Mouse (Mus musculus): ENCODE measurements around the gene Slc45a3. TPM values are rescaled to one million over a fixed set of nuclear protein-coding genes. Genes with fewer than 3 reads are reported as not detected.

The Slc45a3 gene
- polyA plus RNA-seq (2017; shearing (Covaris generic)), result 0.15 TPM

DNA sequence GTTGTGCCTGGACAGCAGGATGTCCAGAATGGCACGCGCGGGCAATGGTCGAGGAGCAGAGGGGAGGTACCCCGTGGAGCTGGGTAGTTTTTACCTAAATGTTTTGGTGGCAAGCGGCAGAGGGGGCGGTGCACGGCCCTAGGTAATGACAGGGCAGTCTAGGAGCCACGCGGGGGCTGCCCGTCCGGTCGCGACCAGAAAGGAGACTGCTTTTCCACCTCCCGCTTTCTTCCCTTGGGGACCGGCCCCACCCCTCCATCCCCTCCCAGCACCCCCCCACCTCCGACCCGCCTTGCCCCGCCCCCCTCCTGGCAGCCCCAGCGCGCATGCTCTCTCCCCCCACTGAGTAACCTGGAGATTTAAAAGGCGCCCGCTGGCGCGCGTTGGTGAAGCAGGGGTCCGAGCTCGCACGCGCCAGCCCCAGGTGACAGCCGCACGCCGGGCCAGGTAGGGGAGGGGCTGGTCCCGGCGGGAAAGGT lies at the start of gene Slc45a3:
Gene Slc45a3 (plus strand): TSS at position 362 of the 479 bp plus-strand sequence.

DNA sequence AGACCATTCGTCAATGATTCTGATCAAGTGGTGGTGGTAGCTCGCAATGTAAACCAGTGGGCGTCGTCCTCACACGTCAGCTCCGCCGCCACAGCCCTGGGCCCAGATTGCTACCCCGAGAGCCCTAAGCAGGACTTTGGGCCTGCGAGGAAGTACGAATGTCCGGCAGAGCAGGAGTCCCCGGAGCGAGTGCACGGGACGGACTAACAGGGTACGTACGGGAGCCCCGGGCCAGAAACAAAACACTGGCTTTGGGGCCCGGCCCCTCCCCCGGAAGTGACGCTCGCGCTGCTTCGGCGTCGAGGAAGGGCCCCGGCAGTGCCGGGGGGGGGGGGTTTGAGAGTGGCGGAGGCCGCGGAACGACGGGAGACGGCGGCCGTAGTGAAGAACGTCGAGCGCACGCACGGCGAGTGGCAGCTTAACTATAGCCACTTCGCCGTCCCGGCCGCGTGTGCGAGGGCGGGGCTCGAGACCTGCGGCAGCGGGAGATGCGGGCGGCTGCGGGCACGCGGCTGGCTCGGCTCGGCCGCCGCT lies 44.6 kb downstream of the Slc45a3 start, which contains the start of gene Elk4:
Gene Elk4 (plus strand): TSS at position 326 of the 534 bp plus-strand sequence.

Other genes starting within 250 kb of the Slc45a3 start
- not detected for gene Slc26a9, start 218.9 kb upstream of the Slc45a3 start, polyA plus RNA-seq (2017; shearing (Covaris generic))
- 0.12 TPM for gene Pm20d1, start 165.6 kb upstream of the Slc45a3 start, polyA plus RNA-seq (2017; shearing (Covaris generic))
- gene Slc41a1, start 135.5 kb upstream of the Slc45a3 start, polyA plus RNA-seq (2017; shearing (Covaris generic)), result 74.0 TPM
- 15.5 TPM for gene Rab29, start 95.7 kb upstream of the Slc45a3 start, polyA plus RNA-seq (2017; shearing (Covaris generic))
- 55.3 TPM for gene Nucks1, start 52.4 kb upstream of the Slc45a3 start, polyA plus RNA-seq (2017; shearing (Covaris generic))
- 129 TPM for gene Elk4, start 44.6 kb downstream of the Slc45a3 start, polyA plus RNA-seq (2017; shearing (Covaris generic))
- gene Mfsd4a, start 105.1 kb downstream of the Slc45a3 start, polyA plus RNA-seq (2017; shearing (Covaris generic)), result 71.5 TPM
- gene Cdk18, start 176.7 kb downstream of the Slc45a3 start, polyA plus RNA-seq (2017; shearing (Covaris generic)), result not detected
- gene Lemd1, start 228.5 kb downstream of the Slc45a3 start, polyA plus RNA-seq (2017; shearing (Covaris generic)), result not detected
- not detected for gene AC124108.1, start 228.5 kb downstream of the Slc45a3 start, polyA plus RNA-seq (2017; shearing (Covaris generic))